Mouse (Mus musculus) heart, adult 2 months (tissue): ENCODE measurements around the gene Pex6.

Experiments
- CTCF ChIP-seq: fragments of 200-600 bp; IDR thresholded peaks from 2 replicates; pipeline ENCODE4 v1.8.1; 2022; ENCODE audit warnings: antibody characterized with exemption, mild to moderate bottlenecking, moderate library complexity
- EP300 ChIP-seq: fragments of 200-500 bp; IDR thresholded peaks from 2 replicates; pipeline ENCODE4 v1.6.1; 2011; ENCODE audit warnings: low read depth, low read length, control low read depth; ENCODE audit not compliant: insufficient read depth
- POLR2A ChIP-seq: fragments of 200-500 bp; IDR thresholded peaks from 2 replicates; pipeline ENCODE4 v1.6.1; 2011; ENCODE audit warnings: mild to moderate bottlenecking, low read depth, low read length, control low read depth; ENCODE audit not compliant: insufficient read depth

DNA sequence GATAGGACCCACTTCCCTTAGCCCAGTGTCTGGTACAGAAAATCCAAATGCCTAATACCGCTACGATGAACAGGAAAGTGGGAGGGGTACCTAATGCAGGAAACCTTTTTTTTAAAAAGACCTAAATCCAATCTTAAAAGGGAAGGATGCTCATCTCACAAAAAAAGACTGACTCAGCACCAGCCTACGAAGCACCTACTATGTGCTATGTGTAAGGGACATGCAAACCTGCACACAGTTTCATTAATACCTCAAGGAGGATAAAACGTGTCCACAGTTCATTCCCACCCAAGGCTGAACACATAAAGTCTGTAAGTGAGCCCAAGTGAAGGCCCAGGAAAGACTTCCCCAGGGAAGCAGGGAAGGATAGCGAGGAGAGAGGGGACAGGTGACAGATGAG lies 8.8 kb upstream of the Pex6 start:
- no peak for TF ChIP-seq CTCF
- TF ChIP-seq POLR2A, result no peak
- TF ChIP-seq EP300, result no peak
